Mouse (Mus musculus) C2C12 (cell line): ENCODE data around the gene Gm5751. TPM values are rescaled to one million over a fixed set of nuclear protein-coding genes. Genes with fewer than 3 reads are reported as not detected.
"Not testable (repeated sequence)": the region's sequence is repeated elsewhere in the genome, so short reads cannot be mapped to it uniquely, and the experiment has no call there.

Experiments
- H3K27me3 ChIP-seq: one replicate; pipeline ENCODE4 v1.6.1; 2011; ENCODE audit not compliant: control insufficient read depth, insufficient read depth, insufficient read length
- H3K36me3 ChIP-seq: one replicate; pipeline ENCODE4 v1.6.1; 2011; ENCODE audit not compliant: control insufficient read depth, insufficient read depth
- H3K4me3 ChIP-seq: one replicate; pipeline ENCODE4 v1.5.1; 2011; ENCODE audit warnings: mild to moderate bottlenecking, control low read depth; ENCODE audit not compliant: poor library complexity, insufficient read depth, severe bottlenecking
- H3K79me2 ChIP-seq: one replicate; pipeline ENCODE4 v1.6.1; 2011; ENCODE audit not compliant: control insufficient read depth, insufficient read depth
- H3K79me3 ChIP-seq: one replicate; pipeline ENCODE4 v1.6.1; 2011; ENCODE audit warnings: low read depth, control low read depth
- H3ac ChIP-seq: one replicate; pipeline ENCODE3; 2011; ENCODE audit warnings: low read depth; ENCODE audit not compliant: control insufficient read depth, insufficient read length
- CEBPB ChIP-seq: IDR thresholded peaks from one replicate; pipeline ENCODE4 v1.6.1; 2011; ENCODE audit warnings: low read depth, mild to moderate bottlenecking, control low read depth, moderate library complexity
- CTCF ChIP-seq: IDR thresholded peaks from one replicate; pipeline ENCODE4 v1.5.1; 2011; ENCODE audit not compliant: control insufficient read depth, insufficient read depth, insufficient read length
- FOSL1 ChIP-seq: IDR thresholded peaks from one replicate; pipeline ENCODE4 v1.8.0; 2011; ENCODE audit warnings: mild to moderate bottlenecking, low read length; ENCODE audit not compliant: poor library complexity, insufficient read depth, severe bottlenecking
- MAX ChIP-seq: IDR thresholded peaks from one replicate; pipeline ENCODE4 v1.6.1; 2011; ENCODE audit warnings: mild to moderate bottlenecking, control low read depth
- MYOD1 ChIP-seq: IDR thresholded peaks from one replicate; pipeline ENCODE4 v1.6.1; 2011; ENCODE audit warnings: low read depth; ENCODE audit not compliant: control insufficient read depth, insufficient read length
- MYOG ChIP-seq: IDR thresholded peaks from one replicate; pipeline ENCODE4 v1.6.1; 2011; ENCODE audit not compliant: control insufficient read depth, insufficient read length; ENCODE audit errors: extremely low read depth
- USF1 ChIP-seq: IDR thresholded peaks from one replicate; pipeline ENCODE4 v1.6.1; 2011; ENCODE audit warnings: low read depth, mild to moderate bottlenecking, control low read depth, moderate library complexity
- long read RNA-seq, 2 experiments: library from polyadenylated mRNA; unstranded; transcript quantifications; one replicate each; pipeline ENCODE4 v2.0.0; 2019 to 2020
- polyA plus RNA-seq: library from polyadenylated mRNA; unstranded; fragments of >200 nt; fragmentation: generic; extraction: Trizol; gene quantifications from one replicate; pipeline ENCODE4 v1.2.1, GENCODE M21; 2012; ENCODE audit warnings: missing spikeins

Gm5751 gene
- polyA plus RNA-seq = not detected
- long read RNA-seq, experiment 1 = 0 reads
- long read RNA-seq, experiment 2 = 0 reads

DNA sequence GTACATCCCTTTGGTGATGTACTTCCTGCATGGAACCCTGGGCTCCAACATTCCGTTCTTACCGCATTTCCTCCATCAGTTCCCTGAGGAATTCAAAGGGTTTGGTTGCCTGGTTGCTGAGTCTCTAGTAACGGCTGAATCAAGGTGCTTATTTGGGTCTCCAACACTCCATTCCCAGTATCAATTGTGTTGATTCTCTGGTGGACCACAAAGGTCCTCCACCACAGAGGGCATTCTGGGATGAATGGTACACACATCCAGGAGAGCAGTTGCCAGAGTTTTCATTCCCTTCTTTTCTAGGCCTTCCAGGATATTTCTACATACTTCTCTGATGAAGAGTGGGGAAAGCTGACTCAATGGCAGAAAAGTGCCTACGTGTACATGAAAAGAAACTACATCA lies at the start of gene Gm5751:
TSS of gene Gm5751 (plus strand) at position 301 of the 400 bp plus-strand sequence.
- H3K79me3 ChIP-seq, H3K36me3 ChIP-seq, H3ac ChIP-seq, H3K4me3 ChIP-seq, H3K79me2 ChIP-seq, H3K27me3 ChIP-seq: not testable (repeated sequence)

DNA sequence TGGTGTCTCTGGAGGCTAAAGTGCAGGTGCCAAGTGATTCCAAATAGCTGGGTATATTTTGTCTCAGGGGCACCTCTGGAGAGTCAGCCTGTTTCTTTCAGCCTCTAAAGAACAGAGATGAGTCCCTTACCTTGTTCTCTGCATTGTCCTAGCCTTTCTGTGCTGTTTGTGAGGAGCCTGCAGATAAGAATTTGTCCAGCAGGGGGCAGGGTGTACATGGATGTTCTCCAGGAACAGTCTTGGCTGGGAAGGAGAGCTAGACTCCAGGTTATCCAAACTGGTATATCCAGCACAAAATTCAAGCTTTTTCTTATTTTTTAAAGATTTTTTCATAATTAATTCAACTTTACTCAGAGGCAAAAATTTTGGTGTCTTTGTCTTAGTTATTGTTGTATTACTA lies 42.0 kb upstream of the Gm5751 start:
- Histone ChIP-seq H3K27me3 (no peaks in the 10 kb centered on the region), H3ac (no peak overlapping the region), H3K79me2 (no peaks in the 10 kb centered on the region), H3K79me3 (no peaks in the 10 kb centered on the region), H3K4me3 (no peak overlapping the region), H3K36me3 (no peaks in the 10 kb centered on the region)
- TF ChIP-seq CEBPB (no peak), MYOG (no peak), CTCF (no peak), USF1 (no peak), MYOD1 (no peak), FOSL1 (no peak), MAX (no peak)

DNA sequence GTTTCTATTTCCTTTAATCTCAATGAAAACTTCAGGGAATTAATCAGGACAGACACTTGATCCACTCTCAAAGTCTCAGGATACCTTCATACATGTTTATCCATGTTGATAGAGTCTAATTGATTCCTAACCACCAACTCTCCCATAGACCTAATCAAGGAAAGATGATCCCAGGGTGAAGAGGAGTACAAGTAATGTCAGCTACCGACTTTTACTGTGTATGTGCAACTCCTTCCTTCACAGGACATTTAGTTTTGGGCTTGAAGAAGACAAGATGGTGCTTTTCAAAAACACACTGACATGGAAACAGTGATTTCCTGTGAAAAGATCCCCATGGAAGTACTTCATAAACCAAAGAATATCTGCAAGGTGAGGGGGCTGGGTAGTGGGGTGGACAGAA lies 30.4 kb upstream of the Gm5751 start, which contains the start of gene Gm6592:
TSS of gene Gm6592 (plus strand) at position 301 of the 400 bp plus-strand sequence.
- H3K79me2 ChIP-seq = no peaks in the 10 kb centered on the region
- TF ChIP-seq MYOD1 (no peak), CTCF (no peak)
- no peaks in the 10 kb centered on the region for H3K36me3 ChIP-seq

DNA sequence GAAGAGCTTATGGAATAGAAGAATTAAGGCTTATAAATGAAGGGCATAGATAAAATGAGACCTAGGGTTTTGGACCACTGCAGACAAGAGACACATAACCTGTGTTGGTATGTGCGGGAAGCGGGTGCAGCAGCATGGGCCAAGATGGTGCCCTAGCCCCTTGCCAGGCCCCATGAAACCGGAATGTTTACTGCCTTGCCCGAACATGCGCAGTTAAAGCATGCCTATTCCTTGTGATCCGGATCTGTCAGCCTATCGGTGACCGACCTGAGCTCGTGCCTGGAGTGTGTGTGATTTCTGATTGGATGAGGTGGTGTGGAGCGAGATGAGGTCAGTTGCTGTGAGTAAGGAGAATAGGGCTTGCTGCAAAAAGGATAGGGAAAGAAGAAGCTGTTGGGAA lies 21.6 kb upstream of the Gm5751 start:
- Histone ChIP-seq H3K79me2 (no peaks in the 10 kb centered on the region), H3K4me3 (no peak overlapping the region), H3K27me3 (no peaks in the 10 kb centered on the region), H3ac (no peak overlapping the region), H3K79me3 (no peaks in the 10 kb centered on the region), H3K36me3 (no peaks in the 10 kb centered on the region)
- no peak for TF ChIP-seq FOSL1
- no peak for TF ChIP-seq USF1
- no peak for TF ChIP-seq CTCF
- TF ChIP-seq MAX = no peak
- no peak for TF ChIP-seq CEBPB
- TF ChIP-seq MYOD1 = no peak
- no peak for TF ChIP-seq MYOG

More for the DNA sequence above, 30.4 kb upstream of the Gm5751 start, which contains the start of gene Gm6592:
- Histone ChIP-seq H3K79me3 (no peaks in the 10 kb centered on the region), H3K27me3 (no peaks in the 10 kb centered on the region), H3K4me3 (no peak within 1 kb of the TSS), H3ac (no peak within 1 kb of the TSS)

DNA sequence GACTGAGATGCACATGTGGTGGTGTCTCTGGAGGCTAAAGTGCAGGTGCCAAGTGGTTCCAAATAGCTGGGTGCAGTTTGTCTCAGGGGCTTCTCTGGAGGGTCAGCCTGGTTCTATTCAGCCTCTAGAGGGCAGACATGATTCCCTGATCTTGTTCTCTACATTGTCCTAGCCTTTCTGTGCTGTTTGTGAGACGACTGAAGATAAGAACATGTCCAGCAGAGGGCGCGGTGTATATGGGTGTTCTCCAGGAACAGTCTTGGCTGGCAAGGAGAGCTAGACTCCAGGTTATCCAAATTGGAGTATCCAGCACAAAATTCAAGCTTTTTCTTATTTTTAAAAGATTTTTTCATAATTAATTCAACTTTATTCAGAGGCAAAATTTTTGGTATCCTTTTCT lies 9.7 kb upstream of the Gm5751 start:
- H3K79me3 ChIP-seq, H3K27me3 ChIP-seq, H3K36me3 ChIP-seq, H3ac ChIP-seq, H3K79me2 ChIP-seq, H3K4me3 ChIP-seq: not testable (repeated sequence)

DNA sequence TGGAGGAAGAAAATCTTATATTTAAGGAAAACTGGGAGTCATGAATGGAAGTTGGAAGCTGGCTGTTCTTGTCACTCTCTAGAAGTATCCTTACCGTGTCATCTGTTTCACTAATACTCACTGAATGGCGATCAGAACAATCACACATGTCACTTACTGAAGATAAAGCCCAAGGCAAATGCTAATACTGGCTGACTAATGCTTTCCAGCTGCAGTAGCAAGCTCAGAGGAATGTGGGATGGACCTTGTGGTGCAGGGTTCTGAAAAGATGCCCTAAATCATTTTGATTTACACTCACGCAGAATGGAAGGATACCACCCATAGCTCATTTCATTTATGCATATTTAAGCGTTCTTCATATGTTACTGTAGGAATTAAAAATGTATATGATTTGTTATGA lies 10.3 kb downstream of the Gm5751 start:
- H3K4me3 ChIP-seq = no peak overlapping the region
- H3K79me2 ChIP-seq = no peaks in the 10 kb centered on the region
- H3ac ChIP-seq = no peak overlapping the region
- no peaks in the 10 kb centered on the region for H3K27me3 ChIP-seq
- no peaks in the 10 kb centered on the region for H3K79me3 ChIP-seq
- TF ChIP-seq MYOD1 = no peak
- no peak for TF ChIP-seq FOSL1
- no peak for TF ChIP-seq CEBPB
- TF ChIP-seq MAX = no peak
- TF ChIP-seq MYOG = no peak
- TF ChIP-seq USF1 = no peak
- no peak for TF ChIP-seq CTCF
- H3K36me3 ChIP-seq = no peaks in the 10 kb centered on the region
